In genomic region chr2:92016981-92017380, GRCm38 (mm10) we compare ENCODE assay signal across 8 mouse cellular contexts. TPM values are rescaled to one million over a fixed set of nuclear protein-coding genes. Genes with fewer than 3 reads are reported as not detected.
DNase-seq lines count a peak whose midpoint lies in the region; TF ChIP-seq lines count a peak whose summit lies in the region.

No protein-coding gene starts in this region.

- no peak for TF ChIP-seq CTCF in left cerebral cortex, adult 2 months (IDR thresholded peaks at IDR 0.05)
- no peak for TF ChIP-seq CTCF in gastrocnemius, adult 2 months (IDR thresholded peaks at IDR 0.05)

- intact Hi-C loops in left cerebral cortex, postnatal 4 days (cut with DNase I), result no loop called here
- intact Hi-C loops in left cerebral cortex, adult 2 months (cut with DNase I), result no loop called here
- intact Hi-C loops in gastrocnemius, adult 2 months (cut with DNase I), result no loop called here

- H3K27ac ChIP-seq in left cerebral cortex, adult 2 months, result no peak overlapping the region
- H3K27ac ChIP-seq in gastrocnemius, adult 2 months, result peak overlapping the region; percentile 62

- no peak overlapping the region for H3K4me3 ChIP-seq in left cerebral cortex, adult 2 months
- peak overlapping the region; percentile 13; the same call in 1 of the 2 replicates for H3K4me3 ChIP-seq in gastrocnemius, adult 2 months

- DNase-seq in left cerebral cortex, postnatal 4 days, result peak; percentile 91
- no peak for DNase-seq in left cerebral cortex, adult 2 months (ENCODE audit: extremely low spot score in 1 of 2, low spot score in 2 of 2)
- peak; percentile 55 for DNase-seq in adrenal gland, adult 18-20 months (ENCODE audit: low spot score in 2 of 2)
- DNase-seq in gastrocnemius, adult 2 months, result peak; percentile 80
- DNase-seq in kidney, adult 11 months, result peak; percentile 66
- DNase-seq in ovary, postnatal 14 days (ENCODE audit: low spot score), result peak; percentile 57
- no peak for DNase-seq in spleen, postnatal 14 days (ENCODE audit: low spot score in 2 of 2)
- DNase-seq in left cerebral cortex, adult 8-10 months (ENCODE audit: low spot score in 2 of 2), result no peak

RNA-seq across cellular contexts. Expression of gene Creb3l1, which starts 7.3 kb away (rescaled TPM):
- 10 to 100 TPM; 10.3 to 12.4 TPM for total RNA-seq in left cerebral cortex, postnatal 4 days (2021)
- total RNA-seq in left cerebral cortex, adult 2 months (2021), result 1 to 10 TPM; 2.3 TPM
- 10 to 100 TPM; 10.5 to 36.6 TPM for total RNA-seq in adrenal gland, adult 18-20 months (2021)
- total RNA-seq in gastrocnemius, adult 2 months (2021), result 1 to 10 TPM; 2.2 to 6.6 TPM
- 1 to 10 TPM; 1.3 to 2.2 (median 1.8) TPM for total RNA-seq in left cerebral cortex, adult 8-10 months (2022)

RNA-seq across cellular contexts. Expression of gene Dgkz, which starts 41.3 kb away (rescaled TPM):
- total RNA-seq in left cerebral cortex, postnatal 4 days (2021), result 100 to 1,000 TPM; 134 to 158 TPM
- 100 to 1,000 TPM; 553 to 561 TPM for total RNA-seq in left cerebral cortex, adult 2 months (2021)
- total RNA-seq in adrenal gland, adult 18-20 months (2021), result 10 to 100 TPM; 38.9 to 40.3 TPM
- total RNA-seq in gastrocnemius, adult 2 months (2021), result 10 to 100 TPM; 33.7 to 37.5 TPM
- total RNA-seq in left cerebral cortex, adult 8-10 months (2022), result 100 to 1,000 TPM; 414 to 471 (median 424) TPM

Comparison
In these comparisons a context has a peak if more than half of its experiments do, and no peak if none do; other contexts are left out.
1. DNase-seq: peak in left cerebral cortex, postnatal 4 days (single experiment), adrenal gland, adult 18-20 months (2 of 2), gastrocnemius, adult 2 months (single experiment), kidney, adult 11 months (single experiment) and ovary, postnatal 14 days (single experiment); none in left cerebral cortex, adult 2 months (0 of 2), spleen, postnatal 14 days (0 of 2) and left cerebral cortex, adult 8-10 months (0 of 2).